Mouse (Mus musculus) gastrocnemius, adult 8-10 months (tissue): ENCODE results near the gene Adck1. TPM values are rescaled to one million over a fixed set of nuclear protein-coding genes. Genes with fewer than 3 reads are reported as not detected.

ENCODE experiments used
- DNase-seq, 2 experiments: peaks; one replicate each; pipeline ENCODE4 v3.0.0; 2022; ENCODE audit warnings: low spot score in 2 of 2
- total RNA-seq, 4 experiments: library from RNA; stranded (reverse); gene quantifications; 2 replicates each; pipeline ENCODE4 v1.2.4; 2022

Gene Adck1
- total RNA-seq, 4 experiments from 2014 or later = 14.5 to 18.0 (median 15.9) TPM

GRCm38 (mm10) chr12:88472832-88473231, 112.5 kb downstream of the Adck1 start:
- no peak for DNase-seq

- DNase-seq = no peak
These were observed 113.4 kb downstream of the Adck1 start for GRCm38 (mm10) chr12:88473796-88474195.

GRCm38 (mm10) chr12:88475833-88476232, 115.5 kb downstream of the Adck1 start:
- DNase-seq = no peak

GRCm38 (mm10) chr12:88476702-88477101, 116.3 kb downstream of the Adck1 start:
- no peak for DNase-seq

GRCm38 (mm10) chr12:88481657-88482056, 121.3 kb downstream of the Adck1 start:
- no peak for DNase-seq

GRCm38 (mm10) chr12:88490881-88491280, 130.5 kb downstream of the Adck1 start:
- DNase-seq = no peak

Other genes with a start within 250 kb of the Adck1 start
- gene Gm10436, start 178.4 kb upstream of the Adck1 start, total RNA-seq = not detected
- gene Gm8332, start 110.5 kb upstream of the Adck1 start, total RNA-seq = not detected
- gene Gm5662, start 86.1 kb upstream of the Adck1 start, total RNA-seq = not detected
- gene Gm5039, start 36.5 kb upstream of the Adck1 start, total RNA-seq = not detected